Mouse (Mus musculus) testis, adult 2 months (tissue): ENCODE data around the gene Pou2f2.

ENCODE experiments used
- CTCF ChIP-seq: fragments of 200-500 bp; IDR thresholded peaks from 2 replicates; pipeline ENCODE4 v1.5.1; 2012; ENCODE audit warnings: low read depth, mild to moderate bottlenecking, inconsistent platforms, low read length, moderate library complexity; ENCODE audit not compliant: control insufficient read depth, insufficient read depth, insufficient replicate concordance
- POLR2A ChIP-seq: fragments of 200-500 bp; IDR thresholded peaks from 2 replicates; pipeline ENCODE4 v1.6.1; 2012; ENCODE audit warnings: low read depth, mild to moderate bottlenecking, inconsistent platforms, low read length, moderate library complexity; ENCODE audit not compliant: control insufficient read depth

- TF ChIP-seq CTCF (no peak), POLR2A (no peak)
Measured at GRCm38 (mm10) chr7:25067909-25068656, 111.4 kb downstream of the Pou2f2 start.
